Mouse (Mus musculus): ENCODE data around the gene Atg2a. TPM values are rescaled to one million over a fixed set of nuclear protein-coding genes. Genes with fewer than 3 reads are reported as not detected.
A peak's percentile ranks its signal among the peaks of the same experiment; 100 is the strongest.

Gene Atg2a
- polyA plus RNA-seq, 1 experiment from 2014 or later = 4.1 TPM

GRCm38 (mm10) chr19:6297641-6298040 lies 56.2 kb downstream of the Atg2a start:
- peak overlapping the region; percentile 12 for H3K4me3 ChIP-seq (replicated peaks)
- H3K9ac ChIP-seq = peak overlapping the region; percentile 68
- peak overlapping the region; percentile 51 for H3K4me2 ChIP-seq
- H3K27ac ChIP-seq = peak overlapping the region; percentile 94
- peaks cover 86% of the 10 kb centered on the region for H3K4me1 ChIP-seq (replicated peaks)
- peak; percentile 72 for ATAC-seq (ENCODE audit: low read depth)
- WGBS (ENCODE audit: insufficient replicate concordance) = 47% methylated on average over 9 of the region's 9 CpGs
- H3K27me3 ChIP-seq = no peaks in the 10 kb centered on the region
- peak; percentile 80 for DNase-seq
- no peaks in the 10 kb centered on the region for H3K9me3 ChIP-seq (replicated peaks)
- peaks cover 70% of the 10 kb centered on the region for H3K36me3 ChIP-seq

DNA sequence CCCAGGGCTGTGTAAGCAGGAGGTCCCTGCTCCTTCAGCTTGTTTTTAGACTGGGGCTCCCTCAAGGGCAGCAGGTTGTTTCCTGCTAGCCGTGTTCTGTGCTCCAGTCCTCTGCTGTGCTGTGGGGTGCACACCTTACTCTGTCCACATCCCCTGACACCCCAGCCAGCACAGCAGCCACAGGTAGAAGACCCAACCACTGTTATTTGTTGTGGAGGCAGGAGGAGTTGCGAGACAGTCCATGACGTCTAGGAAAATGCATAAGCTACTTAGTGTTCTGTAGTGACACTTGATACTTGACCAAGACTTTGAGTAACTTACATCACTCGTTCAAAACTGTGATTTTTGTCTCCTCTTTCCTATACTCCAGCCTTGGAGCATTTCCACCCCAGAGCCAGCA lies 57.5 kb downstream of the Atg2a start:
- WGBS (ENCODE audit: insufficient replicate concordance) = 65% methylated on average over 4 of the region's 4 CpGs
- peak overlapping the region; percentile 56 for H3K4me2 ChIP-seq

GRCm38 (mm10) chr19:6299450-6300267 lies 58.2 kb downstream of the Atg2a start:
- 45% methylated on average over 7 of the region's 7 CpGs for WGBS (ENCODE audit: insufficient replicate concordance)
- Histone ChIP-seq H3K4me2 (peak overlapping the region; percentile 56), H3K27ac (peak overlapping the region; percentile 94), H3K9me3 (replicated peaks) (no peaks in the 10 kb centered on the region), H3K9ac (peak overlapping the region; percentile 63), H3K4me1 (replicated peaks) (peaks cover 100% of the 10 kb centered on the region), H3K4me3 (replicated peaks) (peak overlapping the region; percentile 26), H3K36me3 (peaks cover 58% of the 10 kb centered on the region), H3K27me3 (no peaks in the 10 kb centered on the region)
- DNase-seq (no peak), ATAC-seq (ENCODE audit: low read depth) (no peak)

More for the DNA sequence above, 57.5 kb downstream of the Atg2a start:
- Histone ChIP-seq H3K4me1 (replicated peaks) (peaks cover 93% of the 10 kb centered on the region), H3K27ac (peak overlapping the region; percentile 94), H3K36me3 (peaks cover 65% of the 10 kb centered on the region), H3K27me3 (no peaks in the 10 kb centered on the region), H3K4me3 (replicated peaks) (0 out of 2 replicates have a peak overlapping the region, but pooled peaks have one; percentile 12), H3K9ac (peak overlapping the region; percentile 68), H3K9me3 (replicated peaks) (no peaks in the 10 kb centered on the region)
- ATAC-seq (ENCODE audit: low read depth) (no peak), DNase-seq (no peak)

DNA sequence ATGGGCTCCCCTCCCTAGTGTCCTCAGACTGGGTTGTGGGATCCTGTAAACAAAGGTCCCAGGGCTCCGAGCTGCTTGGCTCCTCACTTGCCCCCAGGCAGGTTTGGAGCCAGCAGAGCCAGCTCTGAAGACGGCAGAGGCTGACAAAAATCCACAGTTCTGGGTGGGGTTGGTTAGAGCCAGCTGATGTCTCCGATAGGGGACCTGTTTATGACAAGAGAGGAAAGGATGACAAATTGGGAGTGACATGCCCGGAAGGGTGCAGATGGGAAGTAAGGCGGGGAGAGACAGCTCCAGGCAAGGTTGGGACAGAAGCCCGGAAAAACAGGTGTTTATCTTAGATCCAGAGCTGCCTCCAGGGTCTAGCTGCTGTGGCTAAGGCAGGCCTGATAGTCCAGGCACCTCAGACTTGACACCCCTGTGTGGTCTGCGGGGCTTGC lies 59.0 kb downstream of the Atg2a start:
- peak overlapping the region; percentile 56 for H3K4me2 ChIP-seq
- H3K27me3 ChIP-seq = no peaks in the 10 kb centered on the region
- H3K4me1 ChIP-seq (replicated peaks) = peaks cover 99% of the 10 kb centered on the region
- H3K9ac ChIP-seq = peak overlapping the region; percentile 63
- H3K9me3 ChIP-seq (replicated peaks) = no peaks in the 10 kb centered on the region
- ATAC-seq (ENCODE audit: low read depth) (peak; percentile 80), DNase-seq (peak; percentile 80)
- 20% methylated on average over 7 of the region's 7 CpGs for WGBS (ENCODE audit: insufficient replicate concordance)
- H3K36me3 ChIP-seq = peaks cover 50% of the 10 kb centered on the region
- H3K27ac ChIP-seq = peak overlapping the region; percentile 94
- H3K4me3 ChIP-seq (replicated peaks) = peak overlapping the region; percentile 26

DNA sequence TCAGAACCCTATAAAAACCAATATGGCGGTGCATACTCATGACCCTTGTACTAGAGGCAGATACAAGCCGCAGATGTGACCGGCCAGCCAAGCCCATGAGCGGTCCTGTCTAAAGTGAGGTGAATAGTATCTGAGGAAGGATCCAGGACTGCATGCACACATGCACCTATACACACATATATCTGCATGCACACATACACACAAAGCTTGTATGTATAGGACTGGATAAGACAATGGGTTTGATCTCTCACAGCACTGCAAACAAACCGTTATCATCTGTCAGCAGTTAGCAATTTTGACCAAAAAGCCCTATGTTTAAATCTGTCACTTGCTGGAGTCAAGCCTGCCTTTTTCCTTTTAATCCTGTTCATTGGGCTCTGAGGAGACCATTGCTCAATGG lies 60.6 kb downstream of the Atg2a start:
- Histone ChIP-seq H3K27me3 (no peaks in the 10 kb centered on the region), H3K27ac (peak overlapping the region; percentile 94), H3K4me1 (replicated peaks) (peaks cover 95% of the 10 kb centered on the region), H3K4me2 (no peak overlapping the region), H3K4me3 (replicated peaks) (no peak overlapping the region), H3K9me3 (replicated peaks) (no peaks in the 10 kb centered on the region), H3K36me3 (peaks cover 33% of the 10 kb centered on the region), H3K9ac (peak overlapping the region; percentile 23; the same call in 1 of the 2 replicates)
- 59% methylated on average over 5 of the region's 5 CpGs for WGBS (ENCODE audit: insufficient replicate concordance)
- DNase-seq (no peak), ATAC-seq (ENCODE audit: low read depth) (no peak)

- peaks cover 95% of the 10 kb centered on the region for H3K4me1 ChIP-seq (replicated peaks)
Measured at GRCm38 (mm10) chr19:6302522-6302921, 61.1 kb downstream of the Atg2a start.

GRCm38 (mm10) chr19:6303831-6304230 lies 62.4 kb downstream of the Atg2a start:
- Histone ChIP-seq H3K36me3 (peaks cover 16% of the 10 kb centered on the region), H3K4me2 (no peak overlapping the region), H3K9ac (peak overlapping the region; percentile 23), H3K4me1 (replicated peaks) (peaks cover 95% of the 10 kb centered on the region), H3K9me3 (replicated peaks) (no peaks in the 10 kb centered on the region), H3K27ac (peak overlapping the region; percentile 94), H3K27me3 (no peaks in the 10 kb centered on the region), H3K4me3 (replicated peaks) (no peak overlapping the region)
- 66% methylated on average over 6 of the region's 6 CpGs for WGBS (ENCODE audit: insufficient replicate concordance)
- ATAC-seq (ENCODE audit: low read depth) = no peak
- no peak for DNase-seq

More at GRCm38 (mm10) chr19:6302522-6302921, 61.1 kb downstream of the Atg2a start:
- Histone ChIP-seq H3K27me3 (no peaks in the 10 kb centered on the region), H3K9ac (peak overlapping the region; percentile 23), H3K9me3 (replicated peaks) (no peaks in the 10 kb centered on the region), H3K36me3 (peaks cover 29% of the 10 kb centered on the region), H3K4me3 (replicated peaks) (no peak overlapping the region), H3K27ac (peak overlapping the region; percentile 94), H3K4me2 (0 out of 2 replicates have a peak overlapping the region, but pooled peaks have one; percentile 15)
- DNase-seq (no peak), ATAC-seq (ENCODE audit: low read depth) (no peak)
- 11% methylated on average over 4 of the region's 4 CpGs for WGBS (ENCODE audit: insufficient replicate concordance)

- DNase-seq (peak; percentile 84), ATAC-seq (ENCODE audit: low read depth) (peak; percentile 33; the same call in 1 of the 2 replicates)
- Histone ChIP-seq H3K36me3 (peaks cover 5% of the 10 kb centered on the region; the same call in 1 of the 2 replicates), H3K4me3 (replicated peaks) (no peak overlapping the region), H3K27me3 (no peaks in the 10 kb centered on the region), H3K4me2 (peak overlapping the region; percentile 97; the same call in 1 of the 2 replicates), H3K9ac (0 out of 2 replicates have a peak overlapping the region, but pooled peaks have one; percentile 83), H3K27ac (peak overlapping the region; percentile 94), H3K4me1 (replicated peaks) (peaks cover 83% of the 10 kb centered on the region), H3K9me3 (replicated peaks) (no peaks in the 10 kb centered on the region)
- WGBS (ENCODE audit: insufficient replicate concordance) = 21% methylated on average over 5 of the region's 5 CpGs
Measured at GRCm38 (mm10) chr19:6304787-6305516, 63.5 kb downstream of the Atg2a start.

- no peaks in the 10 kb centered on the region for H3K9me3 ChIP-seq (replicated peaks)
- H3K4me2 ChIP-seq = peak overlapping the region; percentile 97
- peak overlapping the region; percentile 80 for H3K27ac ChIP-seq
- peaks cover 9% of the 10 kb centered on the region for H3K36me3 ChIP-seq
- 56% methylated on average over 8 of the region's 8 CpGs for WGBS (ENCODE audit: insufficient replicate concordance)
- peak overlapping the region; percentile 83 for H3K9ac ChIP-seq
- ATAC-seq (ENCODE audit: low read depth) (no peak), DNase-seq (no peak)
- H3K4me3 ChIP-seq (replicated peaks) = peak overlapping the region; percentile 76
- H3K27me3 ChIP-seq = no peaks in the 10 kb centered on the region
- H3K4me1 ChIP-seq (replicated peaks) = peaks cover 77% of the 10 kb centered on the region
Measured at GRCm38 (mm10) chr19:6305517-6306115, 64.1 kb downstream of the Atg2a start.

- WGBS (ENCODE audit: insufficient replicate concordance) = under 1% methylated on average over 29 of the region's 38 CpGs
- ATAC-seq (ENCODE audit: low read depth) (peak; percentile 82), DNase-seq (peak; percentile 85)
- H3K9ac ChIP-seq = peak within 1 kb of the TSS; percentile 83
- no peaks in the 10 kb centered on the region for H3K27me3 ChIP-seq
- peak within 1 kb of the TSS; percentile 76 for H3K4me3 ChIP-seq (replicated peaks)
- H3K36me3 ChIP-seq = peaks cover 14% of the 10 kb centered on the region
- peak within 1 kb of the TSS; percentile 97 for H3K4me2 ChIP-seq
- peaks cover 71% of the 10 kb centered on the region for H3K4me1 ChIP-seq (replicated peaks)
- H3K9me3 ChIP-seq (replicated peaks) = no peaks in the 10 kb centered on the region
- peak within 1 kb of the TSS; percentile 80 for H3K27ac ChIP-seq
Measured at GRCm38 (mm10) chr19:6306137-6306551, 64.7 kb downstream of the Atg2a start, which contains the start of gene Cdc42bpg. Cdc42bpg (plus strand) TSS chr19:6306456.
